Mouse (Mus musculus): ENCODE measurements around the gene Elk4.

DNA sequence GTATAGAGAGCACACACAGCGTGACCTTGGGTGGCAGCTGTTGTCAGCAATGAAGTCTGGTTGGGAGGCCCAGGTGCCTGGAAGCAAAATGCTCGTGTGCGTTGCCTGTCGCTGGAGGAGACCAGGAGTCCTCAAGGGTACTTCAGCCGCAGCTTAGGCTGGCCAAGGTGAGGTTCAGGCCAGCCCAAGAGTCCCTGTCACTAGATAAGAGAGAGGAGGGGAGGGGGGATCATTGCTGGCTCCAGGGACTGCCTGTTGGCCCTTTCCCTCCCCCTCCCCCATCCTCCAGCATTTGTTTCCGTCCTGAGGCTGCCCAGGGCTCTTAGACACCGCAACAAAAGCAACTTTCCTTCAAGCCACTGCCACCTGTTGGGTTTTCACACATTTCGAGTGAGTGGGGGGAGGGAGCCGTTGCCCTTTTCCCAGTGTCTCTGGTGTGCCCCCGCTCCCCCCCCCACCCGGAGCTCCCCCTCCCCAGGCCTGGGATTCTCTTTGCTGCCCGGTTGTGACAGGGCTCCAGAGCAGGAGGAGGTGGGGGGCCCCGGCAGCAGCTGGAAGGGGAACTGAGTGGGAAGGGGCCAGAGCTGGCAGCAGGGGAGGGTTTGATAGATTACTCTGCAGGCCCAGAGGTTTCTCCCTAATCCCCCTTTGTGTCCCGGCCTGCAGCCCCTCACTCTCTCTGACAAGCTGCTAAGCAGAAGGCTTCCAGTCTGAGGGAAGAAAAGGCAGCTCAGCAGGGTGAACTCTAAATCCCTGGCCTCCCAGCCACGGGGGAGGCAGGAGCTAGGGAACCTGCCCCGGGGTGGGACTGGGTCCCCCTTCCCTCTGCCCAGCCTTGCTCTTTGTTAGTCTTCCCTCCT, 36.5 kb upstream of the Elk4 start:
- TF ChIP-seq POLR2A (IDR thresholded peaks at IDR 0.05; ENCODE audit: low read depth, low read length) (no peak), CTCF (conservative IDR thresholded peaks at IDR 0.05 in 1 of 2, IDR thresholded peaks at IDR 0.05 in 1 of 2; ENCODE audit: low read depth in 2 of 2, low read length in 2 of 2) (no peak), ZKSCAN1 (IDR thresholded peaks at IDR 0.05; ENCODE audit: borderline replicate concordance, low read depth, low read length) (no peak), EP300 (IDR thresholded peaks at IDR 0.05; ENCODE audit: low read length) (no peak), PAX5 (IDR thresholded peaks at IDR 0.05; ENCODE audit: low read length) (no peak), MAZ (IDR thresholded peaks at IDR 0.05; ENCODE audit: low read depth, low read length) (no peak), E2F4 (IDR thresholded peaks at IDR 0.05; ENCODE audit: insufficient replicate concordance, low read depth, low read length) (no peak), NELFE (IDR thresholded peaks at IDR 0.05; ENCODE audit: low read depth, low read length) (no peak), RCOR1 (conservative IDR thresholded peaks at IDR 0.05; ENCODE audit: low read depth, low read length) (no peak), SIN3A (IDR thresholded peaks at IDR 0.05; ENCODE audit: low read length) (no peak), ELF1 (IDR thresholded peaks at IDR 0.05; ENCODE audit: low read depth, low read length) (no peak), MAFK (IDR thresholded peaks at IDR 0.05; ENCODE audit: insufficient replicate concordance, low read length) (no peak)
